27 mouse cellular contexts compared by ENCODE assay signal in the genomic region with DNA sequence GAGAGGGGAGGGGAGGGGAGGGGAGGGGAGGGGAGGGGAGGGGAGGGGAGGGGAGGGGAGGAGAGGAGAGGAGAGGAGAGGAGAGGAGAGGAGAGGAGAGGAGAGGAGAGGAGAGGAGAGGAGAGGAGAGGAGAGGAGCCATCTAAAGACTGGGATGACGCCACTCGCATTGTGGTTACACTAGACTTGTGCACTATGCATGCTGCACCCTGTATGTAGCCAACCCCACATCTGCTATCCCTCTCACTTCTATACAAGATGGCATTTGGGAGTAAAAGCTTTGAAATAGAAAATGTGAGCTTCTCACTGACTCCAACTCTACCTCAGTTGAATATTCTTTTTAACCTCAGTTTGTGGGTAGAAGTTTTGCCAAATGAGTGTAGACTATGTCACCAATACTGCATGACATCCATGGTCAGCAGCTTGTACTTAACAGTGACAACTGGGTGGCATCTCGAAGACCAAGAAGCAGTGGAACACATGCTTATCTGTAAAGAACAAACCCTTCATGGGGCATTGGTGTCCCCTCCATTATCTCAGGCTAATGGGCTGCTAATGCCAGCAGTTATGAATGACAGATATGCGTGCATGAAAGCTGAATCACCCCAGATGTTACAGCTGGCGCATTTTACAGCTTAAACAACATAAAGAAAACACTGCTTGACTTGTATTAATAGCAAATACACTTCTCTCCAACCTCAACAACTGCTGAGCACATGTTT.
DNase-seq lines count a peak whose midpoint lies in the region; ATAC-seq and TF ChIP-seq lines count a peak whose summit lies in the region.
"Had no signal": no experiment of that assay in that cellular context is flagged by ENCODE, and none has a peak within 500 bp of the region (broad histone marks: within the 10 kb centered on the region; RNA-seq: fewer than 3 reads in every experiment).

No protein-coding gene starts in this region.

- H3K36me3 ChIP-seq in limb, embryonic 14.5 days (ENCODE audit: control insufficient read depth, insufficient read depth, low read length), result no peaks in the 10 kb centered on the region
- H3K36me3 ChIP-seq in limb, embryonic 10.5 days, result no peaks in the 10 kb centered on the region
- H3K36me3 ChIP-seq in liver, embryonic 12.5 days, result no peaks in the 10 kb centered on the region
- H3K36me3 ChIP-seq in liver, postnatal 0 days (replicated peaks; ENCODE audit: insufficient read depth, low read length), result no peaks in the 10 kb centered on the region
- H3K36me3 ChIP-seq: hindbrain, embryonic 12.5 days; intestine, embryonic 15.5 days; limb, embryonic 13.5 days; lung, embryonic 15.5 days; midbrain, embryonic 10.5 days; neural tube, embryonic 13.5 days had no signal

- no peak for TF ChIP-seq POLR2A in limb, embryonic 14.5 days (IDR thresholded peaks at IDR 0.05; ENCODE audit: borderline replicate concordance, extremely low read depth, insufficient read depth, insufficient read length)

- H3K4me2 ChIP-seq in limb, embryonic 14.5 days (replicated peaks; ENCODE audit: low read depth, low read length, severe bottlenecking), result no peak overlapping the region
- peak overlapping the region; percentile 23; the same call in 1 of the 2 replicates for H3K4me2 ChIP-seq in liver, embryonic 12.5 days
- H3K4me2 ChIP-seq in liver, postnatal 0 days (ENCODE audit: low read depth, low read length), result no peak overlapping the region
- H3K4me2 ChIP-seq: forebrain, embryonic 13.5 days; heart, embryonic 11.5 days; hindbrain, embryonic 12.5 days; intestine, embryonic 15.5 days; limb, embryonic 13.5 days; lung, embryonic 15.5 days; neural tube, embryonic 13.5 days had no signal

- WGBS in limb, embryonic 14.5 days, result 74% methylated on average over 5 of the region's 5 CpGs
- WGBS in limb, embryonic 10.5 days, result 88% methylated on average over 5 of the region's 5 CpGs
- 48% methylated on average over 5 of the region's 5 CpGs for WGBS in liver, embryonic 12.5 days (ENCODE audit: insufficient replicate concordance)
- WGBS in liver, postnatal 0 days (ENCODE audit: insufficient replicate concordance), result 46% methylated on average over 5 of the region's 5 CpGs

- 0 out of 2 replicates have a peak, but pooled peaks cover under 1% of the 10 kb centered on the region for H3K4me1 ChIP-seq in limb, embryonic 14.5 days (ENCODE audit: control insufficient read depth, insufficient read depth, low read length)
- H3K4me1 ChIP-seq in limb, embryonic 10.5 days, result no peaks in the 10 kb centered on the region
- H3K4me1 ChIP-seq in liver, embryonic 12.5 days, result peaks cover 68% of the 10 kb centered on the region
- no peaks in the 10 kb centered on the region; the same call in 1 of the 2 replicates for H3K4me1 ChIP-seq in liver, postnatal 0 days (ENCODE audit: insufficient read depth)
- H3K4me1 ChIP-seq: forebrain, embryonic 13.5 days; intestine, embryonic 15.5 days; neural tube, embryonic 13.5 days had no signal

- peak; percentile 81 for TF ChIP-seq EP300 in liver, postnatal 0 days (IDR thresholded peaks at IDR 0.05; ENCODE audit: low read depth)

- H3K27ac ChIP-seq in limb, embryonic 14.5 days (replicated peaks; ENCODE audit: low read depth, low read length), result no peak overlapping the region
- H3K27ac ChIP-seq in limb, embryonic 10.5 days, result no peak overlapping the region
- peak overlapping the region; percentile 75 for H3K27ac ChIP-seq in liver, embryonic 12.5 days
- H3K27ac ChIP-seq in liver, postnatal 0 days (ENCODE audit: low read depth), result 0 out of 2 replicates have a peak overlapping the region, but pooled peaks have one; percentile 16
- H3K27ac ChIP-seq: forebrain, embryonic 13.5 days; hindbrain, embryonic 12.5 days; hindbrain, postnatal 0 days; intestine, embryonic 15.5 days; limb, embryonic 13.5 days; midbrain, embryonic 10.5 days; neural tube, embryonic 13.5 days; stomach, postnatal 0 days had no signal

- H3K9me3 ChIP-seq in limb, embryonic 14.5 days (ENCODE audit: control insufficient read depth, low read length), result no peaks in the 10 kb centered on the region
- H3K9me3 ChIP-seq in limb, embryonic 10.5 days (replicated peaks), result no peaks in the 10 kb centered on the region
- no peaks in the 10 kb centered on the region for H3K9me3 ChIP-seq in liver, embryonic 12.5 days (replicated peaks)
- H3K9me3 ChIP-seq in liver, postnatal 0 days (ENCODE audit: low read length), result no peaks in the 10 kb centered on the region
- H3K9me3 ChIP-seq: forebrain, embryonic 13.5 days; hindbrain, embryonic 12.5 days; intestine, embryonic 15.5 days; limb, embryonic 13.5 days; lung, embryonic 15.5 days; midbrain, embryonic 10.5 days; neural tube, embryonic 13.5 days had no signal

- peak; percentile 30 for DNase-seq in limb, embryonic 14.5 days (ENCODE audit: low spot score)
- no peak for DNase-seq in limb, embryonic 10.5 days (ENCODE audit: low spot score)
- DNase-seq in c-Kit-positive CD71-positive TER-119-negative erythroid progenitor cells, embryonic 14.5 days (ENCODE audit: low read depth), result peak; percentile 3
- no peak for DNase-seq in liver, postnatal 0 days
- no peak for DNase-seq in heart, adult 9 months (ENCODE audit: low spot score in 2 of 2)
- DNase-seq: adrenal gland, postnatal 14 days; cerebellum, adult 11-12 months; cerebellum, postnatal 10 days; gastrocnemius, postnatal 14 days; heart, postnatal 36 days; kidney, postnatal 4 days; right cerebral cortex, postnatal 4 days; thymus, adult 18-20 months; thymus, postnatal 25 days had no signal

- no peak for ATAC-seq in limb, embryonic 14.5 days (ENCODE audit: low FRiP score, low read depth)
- peak; percentile 88 for ATAC-seq in liver, embryonic 12.5 days
- ATAC-seq in liver, postnatal 0 days, result peak; percentile 83
- ATAC-seq in granulocyte monocyte progenitor cell, adult 5-6 weeks (replicated peaks; ENCODE audit: poor library complexity, severe bottlenecking), result no peak
- ATAC-seq: forebrain, embryonic 13.5 days; hindbrain, postnatal 0 days; intestine, embryonic 15.5 days had no signal

- H3K27me3 ChIP-seq in limb, embryonic 14.5 days (ENCODE audit: control insufficient read depth, insufficient read depth, low read length), result no peaks in the 10 kb centered on the region
- H3K27me3 ChIP-seq in limb, embryonic 10.5 days (ENCODE audit: low read depth, poor library complexity, severe bottlenecking), result no peaks in the 10 kb centered on the region
- no peaks in the 10 kb centered on the region for H3K27me3 ChIP-seq in liver, embryonic 12.5 days (replicated peaks)
- H3K27me3 ChIP-seq in liver, postnatal 0 days (ENCODE audit: insufficient read depth, low read length), result no peaks in the 10 kb centered on the region
- H3K27me3 ChIP-seq: forebrain, embryonic 13.5 days; hindbrain, embryonic 12.5 days; intestine, embryonic 15.5 days; limb, embryonic 13.5 days; lung, embryonic 15.5 days; neural tube, embryonic 13.5 days had no signal

- no peak overlapping the region for H3K9ac ChIP-seq in limb, embryonic 14.5 days (ENCODE audit: low read depth, low read length, severe bottlenecking)
- no peak overlapping the region for H3K9ac ChIP-seq in liver, embryonic 12.5 days
- H3K9ac ChIP-seq in liver, postnatal 0 days (replicated peaks), result no peak overlapping the region
- H3K9ac ChIP-seq: forebrain, embryonic 13.5 days; hindbrain, embryonic 12.5 days; intestine, embryonic 15.5 days; limb, embryonic 13.5 days; lung, embryonic 15.5 days; neural tube, embryonic 13.5 days had no signal

- no peak for TF ChIP-seq CTCF in liver, postnatal 0 days (IDR thresholded peaks at IDR 0.05; ENCODE audit: low read depth)

- H3K4me3 ChIP-seq in limb, embryonic 14.5 days (replicated peaks; ENCODE audit: low read length), result no peak overlapping the region
- no peak overlapping the region for H3K4me3 ChIP-seq in limb, embryonic 10.5 days
- H3K4me3 ChIP-seq in liver, embryonic 12.5 days, result no peak overlapping the region
- no peak overlapping the region for H3K4me3 ChIP-seq in liver, postnatal 0 days (ENCODE audit: low read depth, low read length)
- H3K4me3 ChIP-seq: forebrain, embryonic 13.5 days; hindbrain, embryonic 12.5 days; intestine, embryonic 15.5 days; limb, embryonic 13.5 days; lung, embryonic 15.5 days; midbrain, embryonic 10.5 days; myocyte; neural tube, embryonic 13.5 days had no signal

Comparison
In these comparisons a context has a peak if more than half of its experiments do, and no peak if none do; other contexts are left out.
1. DNase-seq: peak in limb, embryonic 14.5 days (single experiment) and c-Kit-positive CD71-positive TER-119-negative erythroid progenitor cells, embryonic 14.5 days (single experiment); none in limb, embryonic 10.5 days (single experiment), liver, postnatal 0 days (single experiment) and heart, adult 9 months (0 of 2).
2. ATAC-seq: peak in liver, embryonic 12.5 days (single experiment) and liver, postnatal 0 days (single experiment); none in limb, embryonic 14.5 days (single experiment) and granulocyte monocyte progenitor cell, adult 5-6 weeks (single experiment).
3. H3K27ac ChIP-seq: peak in liver, embryonic 12.5 days (single experiment) and liver, postnatal 0 days (single experiment); none in limb, embryonic 14.5 days (single experiment) and limb, embryonic 10.5 days (single experiment).